Mouse (Mus musculus): ENCODE results near the gene Entpd2.

The Entpd2 gene

DNA sequence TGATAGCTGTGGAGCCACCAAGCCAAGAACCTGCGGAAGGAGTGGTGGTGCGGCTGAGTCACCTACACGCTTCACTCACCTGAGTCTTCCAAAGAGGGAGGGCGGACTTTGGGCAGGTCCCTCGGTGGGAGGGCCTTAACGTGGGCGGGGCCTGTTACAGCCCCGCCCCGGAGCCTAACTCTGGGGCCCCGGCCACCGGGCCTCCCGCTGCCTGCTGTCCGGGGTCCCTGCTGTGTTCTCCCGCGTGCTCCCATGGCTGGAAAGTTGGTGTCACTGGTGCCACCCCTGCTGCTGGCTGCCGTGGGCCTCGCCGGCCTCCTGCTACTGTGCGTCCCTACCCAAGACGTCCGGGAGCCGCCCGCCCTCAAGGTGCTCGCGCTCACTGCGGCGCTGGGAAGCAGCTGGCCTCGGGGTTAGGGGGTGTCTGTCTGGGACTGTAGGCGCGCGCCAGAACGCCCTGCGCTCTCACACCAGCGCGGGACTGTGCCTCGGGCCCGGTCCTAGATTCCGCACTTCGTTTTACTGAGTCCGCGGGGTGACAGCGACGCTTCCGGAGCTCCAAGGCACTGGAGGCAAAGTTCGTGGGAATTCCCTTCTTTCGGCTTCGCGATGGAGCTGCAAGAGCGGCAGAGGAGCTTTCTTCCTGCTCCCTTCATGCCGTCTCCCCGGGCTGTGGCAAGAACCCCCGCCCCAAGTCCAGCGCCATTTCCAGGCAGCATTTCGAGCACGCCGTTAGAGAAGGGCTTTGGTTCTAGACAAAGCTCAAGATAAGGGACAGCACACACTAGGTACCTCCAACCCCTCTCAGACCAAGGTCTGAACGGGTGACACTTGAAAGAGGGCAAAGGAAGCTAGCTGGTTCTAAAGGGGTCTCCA, at the start of gene Entpd2:
Gene Entpd2 (plus strand): TSS at position 154 of the 876 bp plus-strand sequence.
- peak; percentile 46 for DNase-seq

DNA sequence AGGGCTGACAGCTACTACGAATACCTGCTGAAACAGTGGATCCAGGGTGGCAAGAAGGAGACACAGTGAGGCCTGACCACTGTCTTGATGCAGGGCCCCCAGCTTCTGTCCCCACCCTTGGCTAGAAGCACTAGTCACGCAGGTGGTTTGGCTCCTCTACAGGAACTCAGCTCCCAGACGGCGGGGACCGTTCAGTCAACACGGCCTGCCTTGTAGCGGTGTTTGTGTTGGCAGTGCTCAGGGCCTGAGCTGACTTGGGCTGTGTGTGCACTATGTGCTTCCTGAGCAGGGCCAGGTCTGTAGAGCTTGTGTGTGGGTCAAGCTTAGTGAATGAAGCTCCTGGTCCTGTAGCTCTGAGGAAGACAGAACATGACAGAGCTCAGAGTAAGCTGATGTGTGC, 47.5 kb upstream of the Entpd2 start:
- DNase-seq, result no peak

DNA sequence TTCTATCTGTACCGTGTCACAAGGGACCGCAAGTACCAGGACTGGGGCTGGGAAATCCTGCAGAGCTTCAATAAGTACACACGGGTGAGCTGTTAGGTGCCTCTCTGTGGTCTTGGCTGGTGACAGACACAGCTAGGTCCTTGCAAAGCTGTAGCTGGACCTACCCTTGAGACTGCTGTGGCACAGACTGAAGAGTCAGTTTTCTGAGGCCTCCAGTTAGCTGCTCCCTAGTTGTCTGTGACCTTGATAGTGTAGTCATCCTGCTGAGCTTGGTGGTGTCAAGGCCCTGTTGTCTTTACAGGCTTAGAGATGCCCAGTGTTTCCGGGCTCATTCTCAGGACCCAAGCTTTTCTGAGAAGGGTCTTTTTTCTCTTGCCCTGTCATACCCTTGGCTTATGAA, 46.2 kb upstream of the Entpd2 start:
- DNase-seq, result no peak

DNA sequence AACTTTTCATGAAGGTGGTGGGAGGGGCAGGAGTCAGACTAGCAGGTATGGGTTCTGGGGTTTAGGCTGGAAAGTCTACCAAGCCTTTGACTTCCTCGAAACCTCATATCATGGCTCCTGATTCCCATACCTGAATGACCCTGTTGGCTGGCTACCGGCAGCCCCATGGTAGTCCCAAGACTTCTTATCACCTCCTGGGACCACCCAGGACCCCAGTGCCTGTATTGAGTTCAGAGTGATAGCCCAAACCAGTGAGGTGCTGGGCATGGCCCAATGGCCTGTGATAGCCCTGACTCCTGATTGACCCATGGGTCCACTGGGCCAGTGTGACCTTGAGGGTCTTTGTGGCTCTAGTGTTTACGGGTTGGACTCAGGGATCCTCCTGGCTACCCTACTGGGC, 45.0 kb upstream of the Entpd2 start:
- no peak for DNase-seq

DNA sequence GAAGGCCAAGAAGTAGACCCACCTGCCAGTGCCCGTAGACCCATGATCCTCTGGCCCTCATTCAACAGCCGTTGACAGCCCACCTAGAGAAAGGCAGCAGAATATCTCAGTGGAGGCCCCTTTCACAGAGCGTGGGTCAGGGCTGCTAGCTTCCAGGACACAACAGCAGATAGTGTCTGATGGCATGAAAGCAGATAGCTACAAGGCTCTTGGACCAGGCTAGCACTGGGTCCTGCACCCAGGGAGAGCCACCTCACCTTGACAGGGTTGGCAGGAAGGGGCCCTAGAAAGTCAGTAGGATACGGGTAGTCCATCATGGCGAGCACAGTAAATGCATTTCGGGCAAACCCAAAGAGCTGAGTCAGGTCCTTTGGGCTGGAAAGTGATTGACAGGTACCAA, 41.5 kb upstream of the Entpd2 start:
- no peak for DNase-seq

DNA sequence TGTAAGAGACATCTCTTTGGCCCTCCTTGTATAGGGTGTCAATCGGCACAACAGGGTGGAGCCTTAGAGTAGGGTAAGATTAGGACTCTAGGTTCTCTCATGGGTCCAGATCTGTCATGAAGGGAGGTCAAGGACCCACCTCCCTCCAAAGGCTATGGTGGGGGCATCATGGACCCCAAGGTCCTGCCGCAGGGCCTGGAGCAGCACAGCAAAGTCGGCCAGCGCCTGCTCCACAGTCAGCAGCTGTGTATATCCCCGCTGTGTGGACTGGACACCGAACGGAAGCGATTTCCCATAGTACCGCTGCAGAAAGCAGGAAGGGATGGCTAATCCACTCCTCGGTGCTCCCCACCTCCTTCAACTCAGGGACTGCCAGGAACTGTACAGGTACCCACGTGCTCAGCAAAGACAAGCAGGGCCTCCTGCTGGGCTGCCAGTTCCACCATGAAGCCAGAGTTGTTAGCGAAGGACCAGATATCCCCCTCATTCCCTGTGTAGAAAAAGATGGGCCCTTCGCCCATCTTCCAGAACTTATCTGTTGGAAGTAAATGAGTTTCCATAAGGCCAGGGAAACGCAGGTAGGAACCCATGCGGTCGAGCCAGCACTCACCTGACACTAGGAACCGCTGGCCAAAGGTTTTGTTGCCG, 40.1 kb upstream of the Entpd2 start:
- DNase-seq, result no peak

DNA sequence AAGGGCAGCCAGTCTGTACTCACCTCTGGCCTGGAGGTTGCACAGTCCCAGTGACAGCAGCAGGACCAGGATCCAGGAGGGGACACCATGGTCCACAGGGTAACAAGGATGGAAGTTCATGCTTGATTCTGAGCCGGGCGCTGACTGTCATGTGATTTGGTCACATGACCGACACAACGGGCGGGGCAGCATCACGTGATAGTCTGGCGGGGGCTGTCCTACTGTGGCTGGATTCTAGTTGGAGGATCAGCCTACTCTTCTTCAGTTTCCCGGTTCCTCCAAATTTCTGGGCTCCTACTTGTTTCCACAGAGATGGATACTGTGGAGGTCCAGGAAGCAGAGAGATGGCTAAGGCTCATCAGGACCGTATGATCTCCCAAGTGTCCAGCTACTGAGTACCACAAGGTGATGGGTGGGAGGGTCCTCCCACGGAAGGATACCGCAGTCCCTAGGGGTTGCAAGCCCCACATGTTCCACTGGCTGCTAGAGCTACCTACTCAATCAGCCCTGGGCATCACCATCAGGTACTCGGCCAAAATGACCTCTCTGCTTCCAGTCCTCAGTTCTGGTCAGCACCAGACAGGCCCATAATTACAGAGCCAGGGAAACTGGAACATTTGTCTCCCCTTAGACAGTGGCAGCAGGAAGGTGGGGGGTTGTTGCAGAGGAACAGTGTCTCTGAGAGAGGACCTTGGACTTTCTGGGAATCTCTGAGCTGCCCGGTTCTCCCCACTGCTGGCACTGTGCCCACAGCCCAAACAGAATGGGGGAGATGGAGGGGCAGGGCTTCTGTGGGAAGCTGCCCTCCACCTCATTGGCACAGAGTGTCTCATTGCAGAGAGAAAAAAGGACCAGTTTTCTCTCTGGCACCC, 39.2 kb upstream of the Entpd2 start, which contains the start of gene Dpp7:
Gene Dpp7 (minus strand): TSS at position 152 of the 872 bp plus-strand sequence.
- peak; percentile 79 for DNase-seq

DNA sequence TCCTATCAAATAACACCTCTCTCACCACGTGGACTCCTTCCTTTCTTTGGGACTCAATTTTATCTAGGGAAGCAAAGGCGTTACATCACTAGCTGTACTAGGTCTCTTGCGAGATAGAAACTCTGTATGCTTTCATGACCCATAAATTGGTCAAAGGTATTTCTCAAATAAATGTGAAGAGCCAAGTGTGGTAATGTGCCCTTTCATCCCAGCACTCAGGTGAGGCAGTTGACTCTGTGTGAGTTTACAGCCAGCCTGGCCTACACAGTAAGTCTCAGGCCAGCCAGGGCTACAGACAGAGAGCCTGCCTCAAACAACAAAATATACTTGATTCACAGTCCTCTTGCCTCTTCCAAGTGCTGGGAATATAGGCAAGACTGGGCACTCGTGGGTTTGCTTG, 35.8 kb upstream of the Entpd2 start:
- DNase-seq, result no peak

DNA sequence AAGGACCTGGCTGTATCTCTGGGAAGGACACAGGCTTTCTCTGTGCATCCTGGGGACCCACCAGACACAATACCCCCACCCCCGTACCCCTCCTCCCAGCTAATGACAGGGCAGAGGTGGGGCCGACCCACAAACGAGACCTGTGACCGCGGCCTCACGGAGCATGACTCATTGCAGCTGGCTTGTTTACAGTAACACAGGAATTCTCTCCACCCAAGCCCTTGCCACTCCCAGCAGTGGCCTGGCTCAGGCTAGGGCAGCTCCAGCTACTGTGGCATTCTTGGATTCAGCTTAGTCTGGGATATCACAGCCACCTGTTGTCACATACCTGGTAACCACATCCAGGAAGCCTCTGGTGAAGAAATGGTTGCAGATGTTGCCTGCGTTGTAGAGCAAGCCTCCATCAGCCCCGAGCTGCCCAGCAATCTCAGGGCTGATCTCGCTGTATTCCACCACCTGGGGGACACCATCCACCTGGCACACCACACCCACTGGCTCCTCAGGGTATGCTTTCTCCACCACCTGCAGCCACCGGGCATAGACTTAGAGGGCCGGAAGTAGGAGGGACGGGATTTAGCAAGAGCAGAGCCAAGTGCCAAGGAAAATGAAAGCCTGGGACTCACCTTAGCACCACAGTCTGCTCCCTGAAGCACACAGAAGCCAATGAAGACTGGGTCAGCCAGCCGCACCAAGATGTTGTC, 32.0 kb upstream of the Entpd2 start:
- DNase-seq, result no peak

DNA sequence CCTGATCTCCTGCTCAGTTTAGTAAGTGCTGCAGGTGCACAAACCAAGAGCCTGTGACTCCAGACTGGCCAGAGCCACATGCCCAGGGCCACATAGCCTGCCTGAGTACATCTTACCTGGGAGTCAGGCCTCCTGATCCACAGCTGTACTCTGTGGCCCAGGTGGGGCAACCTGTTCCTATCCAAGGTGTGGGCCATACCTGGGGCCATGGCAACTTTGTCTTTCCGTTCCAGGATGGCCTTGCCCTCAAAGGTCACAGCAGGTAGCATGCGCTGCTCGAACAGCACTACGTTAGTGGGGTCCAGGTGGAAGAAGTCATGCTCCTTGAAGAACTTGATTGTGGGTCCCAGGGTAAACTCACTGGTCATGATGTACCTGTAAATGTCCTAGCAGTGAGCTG, 31.4 kb upstream of the Entpd2 start:
- DNase-seq, result no peak

DNA sequence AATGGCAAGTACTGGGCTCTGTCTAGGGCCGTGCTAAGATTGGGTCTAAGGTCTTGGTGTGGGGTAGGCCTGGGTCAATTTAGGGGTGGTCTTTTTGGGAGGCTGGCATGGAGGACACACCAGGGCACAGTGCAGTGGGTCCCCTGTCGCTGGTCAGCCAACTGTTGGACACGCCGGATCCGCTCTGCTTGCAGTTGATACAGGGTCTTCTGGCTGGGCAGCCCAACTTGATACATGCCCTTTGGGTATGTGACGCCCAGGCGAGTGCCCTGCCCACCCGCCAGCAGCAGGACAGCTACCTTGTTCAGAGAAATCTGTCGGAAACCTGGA, 30.9 kb upstream of the Entpd2 start:
- no peak for DNase-seq

DNA sequence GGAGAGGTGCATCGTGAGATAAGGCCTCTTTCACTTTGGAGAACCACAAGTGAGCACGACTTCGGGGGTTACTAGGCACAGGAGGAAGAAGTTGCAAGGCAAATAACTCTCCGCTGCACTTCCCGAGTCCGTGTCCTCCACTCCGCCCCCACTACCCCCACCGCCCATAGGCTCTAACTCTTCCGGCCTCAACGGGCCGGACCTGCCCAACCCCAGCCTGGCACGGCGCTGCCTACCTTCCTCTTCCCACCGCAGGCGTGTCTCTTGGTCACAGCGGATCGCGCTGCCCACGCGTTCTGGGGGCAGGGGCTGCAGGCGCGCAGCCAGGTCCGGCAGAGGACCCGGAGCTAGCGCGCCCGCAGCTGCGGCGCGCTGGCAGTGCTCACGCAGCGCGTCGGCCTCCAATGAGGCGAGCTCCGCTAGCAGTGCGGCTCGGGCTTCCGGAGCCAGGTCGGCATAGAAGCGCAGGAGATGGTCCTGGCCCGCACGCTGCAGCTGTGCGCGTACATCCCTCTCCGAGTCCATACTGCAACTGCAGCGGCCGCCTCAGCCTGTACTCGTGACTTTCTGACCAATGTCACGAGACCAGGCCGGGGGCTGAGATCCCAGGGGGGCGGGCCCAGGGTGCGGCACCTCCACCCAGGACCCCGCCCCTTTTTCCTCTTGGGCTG, 30.4 kb upstream of the Entpd2 start, which contains the start of gene Uap1l1:
Gene Uap1l1 (minus strand): TSS at position 592 of the 671 bp plus-strand sequence.
- DNase-seq, result peak; percentile 69

DNA sequence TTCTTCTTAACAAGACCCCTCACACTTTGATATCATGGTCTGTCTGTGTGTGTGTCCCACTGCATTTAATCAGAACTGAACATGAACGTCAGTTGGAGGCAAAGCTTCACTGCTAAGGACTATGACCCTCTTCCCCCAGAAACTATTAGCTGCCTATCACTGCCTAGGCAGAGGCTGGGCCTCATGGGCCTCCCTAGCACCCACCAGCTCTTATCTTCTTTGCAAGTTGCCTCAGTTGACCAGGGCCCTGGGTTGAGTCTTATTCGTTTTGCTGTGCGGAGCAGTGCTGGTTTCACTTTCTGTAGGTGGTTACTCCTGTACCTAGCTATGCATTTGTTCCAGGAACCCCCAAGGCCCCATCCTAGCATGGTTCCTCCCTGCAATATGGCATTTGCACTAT, 25.7 kb upstream of the Entpd2 start:
- DNase-seq, result no peak

DNA sequence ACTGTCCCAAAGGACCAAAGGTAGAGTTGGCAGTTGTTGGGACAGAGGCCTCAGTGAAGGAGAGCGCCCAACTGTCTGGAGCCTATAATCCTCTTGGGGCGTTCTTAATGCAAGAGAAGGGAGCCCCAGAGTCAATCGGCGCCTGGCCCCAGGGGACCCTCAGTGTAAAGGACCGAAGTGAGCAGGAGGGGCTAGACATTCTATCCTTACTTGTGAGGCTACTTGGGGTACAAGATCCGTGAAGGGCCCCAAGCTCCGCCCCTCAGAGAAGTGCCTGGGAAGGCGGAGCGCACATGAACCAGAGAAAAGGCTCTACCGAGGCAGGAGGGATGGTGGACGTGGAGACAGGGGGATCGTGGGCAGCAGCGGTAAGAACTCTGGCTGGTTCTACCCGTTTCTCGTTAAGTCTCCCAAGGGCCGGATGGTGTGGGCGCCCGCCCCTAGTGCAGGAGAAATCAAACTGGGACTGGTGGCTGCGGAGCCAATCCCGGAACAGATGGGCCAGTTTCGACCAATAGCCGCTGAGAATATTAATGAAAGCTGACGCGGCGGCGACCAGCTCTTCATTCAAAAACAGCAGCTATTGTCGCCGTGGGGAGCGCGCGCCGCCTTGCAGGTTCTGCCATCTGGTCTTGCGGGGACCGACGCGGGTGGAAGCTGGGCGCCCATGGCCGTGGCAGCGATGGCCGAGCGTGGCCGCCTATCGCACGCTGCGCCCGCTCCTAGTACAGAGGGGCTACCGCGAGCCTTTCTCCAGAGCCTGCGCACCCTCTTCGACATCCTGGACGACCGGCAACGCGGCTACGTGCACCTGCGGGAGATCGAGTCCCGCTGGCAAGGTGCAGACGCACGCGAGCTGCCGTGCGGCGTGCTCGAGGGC, 23.7 kb upstream of the Entpd2 start, which contains the start of gene Sapcd2:
Gene Sapcd2 (plus strand): TSS at position 558 of the 880 bp plus-strand sequence.
- peak; percentile 81 for DNase-seq

DNA sequence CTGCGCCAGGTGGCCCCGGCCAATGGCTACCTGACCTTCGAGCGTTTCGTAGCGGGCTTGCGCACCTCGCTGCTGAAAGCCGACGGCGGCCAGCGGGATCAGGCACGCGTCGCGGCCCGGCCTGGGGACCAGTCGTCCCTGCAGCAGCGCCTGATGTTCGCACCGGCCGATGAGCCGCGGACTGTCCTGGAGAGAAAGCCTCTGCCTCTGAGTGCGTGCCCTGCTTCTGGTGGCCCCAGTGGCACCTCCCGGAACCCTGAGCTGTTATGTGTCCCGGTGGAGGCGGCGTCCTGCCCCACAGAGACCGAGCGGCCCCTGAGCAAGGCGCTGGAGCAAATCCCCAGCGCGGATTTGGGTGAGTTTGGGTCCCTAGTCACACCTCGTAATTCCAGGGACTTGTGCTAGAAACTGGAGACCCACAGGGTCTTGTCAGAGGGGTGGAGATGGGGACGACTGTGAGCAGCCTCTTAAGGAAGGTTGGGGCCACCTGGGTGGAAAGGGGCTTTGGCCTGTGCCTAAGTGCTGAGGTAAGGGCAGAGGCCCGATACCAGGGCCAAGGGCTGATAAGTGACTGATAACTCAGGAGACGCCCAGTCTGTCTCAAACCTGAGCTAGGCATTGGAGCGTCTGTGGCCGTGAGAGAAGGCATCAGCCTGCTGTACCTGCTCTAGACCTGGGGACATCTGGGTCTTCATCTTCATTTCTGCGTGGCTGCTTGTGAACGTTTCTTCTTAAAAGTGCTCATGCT, 22.9 kb upstream of the Entpd2 start:
- DNase-seq, result no peak

DNA sequence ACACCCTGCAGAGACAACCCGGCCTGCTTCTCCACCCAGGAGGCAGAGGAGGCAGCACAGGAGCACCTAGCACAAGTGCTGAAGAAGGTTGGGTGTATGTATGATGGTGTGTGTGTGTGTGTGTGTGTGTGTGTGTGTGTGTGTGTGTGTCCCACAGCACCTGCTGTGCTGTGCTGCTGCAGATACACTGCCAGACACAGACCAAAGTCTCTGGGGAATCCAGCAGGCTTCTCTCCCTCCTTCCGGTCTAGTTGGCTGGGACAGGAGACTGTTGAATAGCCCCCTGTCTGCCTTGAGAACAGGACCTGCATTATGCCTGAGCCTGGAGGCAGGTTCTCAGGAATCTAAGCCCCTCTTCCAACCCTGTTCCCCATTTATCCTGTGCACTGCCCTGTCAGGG, 22.2 kb upstream of the Entpd2 start:
- DNase-seq, result no peak

DNA sequence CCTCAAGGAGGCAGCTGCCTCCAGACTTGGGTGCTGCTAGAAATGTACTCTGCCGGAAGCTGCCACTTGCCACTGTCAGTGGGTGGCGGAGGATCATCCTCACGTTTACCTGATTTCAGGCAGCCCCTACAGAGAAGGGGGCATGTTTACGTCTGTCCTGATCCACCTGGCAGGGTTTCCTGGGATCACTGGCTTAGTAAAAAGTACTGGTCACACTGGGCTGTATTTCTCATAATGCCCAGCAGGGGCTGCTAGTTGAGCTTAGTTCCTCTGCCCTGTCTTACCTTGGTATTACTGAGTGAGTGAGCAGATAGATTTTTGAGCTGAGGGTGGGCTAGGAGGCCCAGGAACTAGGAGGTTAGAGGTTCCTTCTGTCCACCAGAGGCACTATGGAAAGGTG, 19.1 kb upstream of the Entpd2 start:
- DNase-seq, result peak; percentile 61

DNA sequence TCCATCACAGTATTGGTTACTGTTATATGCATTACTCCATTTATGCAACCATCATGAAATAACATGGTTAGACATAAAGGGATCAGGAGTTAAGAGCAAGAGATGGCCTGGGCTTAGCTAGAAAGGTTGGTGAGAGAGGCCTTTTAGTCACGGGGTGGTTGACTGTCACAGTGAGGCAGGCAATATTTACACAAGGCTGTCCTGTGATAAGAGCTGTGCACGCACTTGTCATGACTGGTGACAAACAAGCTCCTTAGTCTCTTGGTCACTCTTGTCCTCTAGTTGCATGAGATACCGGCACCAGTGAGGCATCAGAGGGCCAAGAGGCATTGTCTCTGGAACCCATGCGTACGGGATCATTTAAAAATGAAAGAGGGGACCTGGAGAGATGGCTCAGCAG, 11.2 kb upstream of the Entpd2 start:
- DNase-seq, result no peak

DNA sequence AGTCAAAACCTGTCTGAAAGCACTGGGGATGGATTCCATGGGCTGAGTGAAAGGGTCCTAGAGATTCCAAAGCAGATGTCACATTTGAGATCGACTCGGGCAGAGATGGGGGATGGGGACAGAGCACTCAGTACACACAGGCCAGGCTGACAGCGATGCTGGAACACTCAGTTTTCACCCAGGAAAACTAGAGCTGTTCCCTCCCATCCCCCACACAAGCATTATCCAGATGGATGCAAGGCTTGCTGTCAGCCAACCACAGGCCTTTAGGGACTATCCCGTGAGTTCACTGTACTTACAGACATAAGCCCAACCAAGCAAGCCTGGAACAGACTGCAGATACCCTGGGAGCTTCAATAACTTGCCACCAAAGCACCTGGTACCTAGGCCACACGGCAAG, 4.4 kb upstream of the Entpd2 start:
- DNase-seq, result no peak

Data from thymus, postnatal 4 days (tissue).